7 mouse cellular contexts compared by ENCODE assay signal in genomic region chr12:24952147-24952546, GRCm38 (mm10). TPM values are rescaled to one million over a fixed set of nuclear protein-coding genes. Genes with fewer than 3 reads are reported as not detected.
A peak's percentile ranks its signal among the peaks of the same experiment; 100 is the strongest.
DNase-seq lines count a peak whose midpoint lies in the region; ATAC-seq and TF ChIP-seq lines count a peak whose summit lies in the region.

No protein-coding gene starts in this region.

- in situ Hi-C loops in Patski (cut with MboI; ENCODE audit: low pct_unique_long_range_greater_than_20kb) = loop anchor here (5.0 kb wide), 1 partner anchor 235 kb away; no protein-coding TSS in a partner anchor

- DNase-seq in CD8-positive naive resting alpha-beta T cell, adult 2 months (ENCODE audit: low read depth in 2 of 2, low spot score in 2 of 2) = peak; percentile 26 to 39
- DNase-seq in Patski (ENCODE audit: low read depth, low spot score) = no peak
- peak; percentile 55 to 68 for DNase-seq in cerebellum, postnatal 4 days (ENCODE audit: low spot score in 2 of 2)
- DNase-seq in heart, postnatal 4 days = peak; percentile 75
- peak; percentile 83 for DNase-seq in kidney, postnatal 4 days
- DNase-seq in lung, postnatal 25 days (ENCODE audit: low spot score) = peak; percentile 51
- DNase-seq in right cerebral cortex, adult 2 months (ENCODE audit: low spot score in 2 of 2) = peak; percentile 68 to 69

- POLR2A ChIA-PET in Patski (lab: Charles Lee) = interaction anchor here (1.2 kb wide), 1 partner anchor 23 kb away, joined by 3 read pairs; the partner anchor contains the start of gene Kidins220

- ATAC-seq in Patski = no peak

- no peaks in the 10 kb centered on the region for H3K27me3 ChIP-seq in Patski

- CTCF ChIA-PET in Patski (lab: Charles Lee) = interaction anchor here (1.0 to 6.7 kb wide), 7 partner anchors 46 to 243 kb away, joined by 3 to 69 read pairs (median 4); partner anchors contain the start of gene Rrm2

- peak; percentile 86 for TF ChIP-seq CTCF in Patski (IDR thresholded peaks at IDR 0.05)

RNA-seq across cellular contexts. Expression of gene Kidins220, which starts 22.6 kb away (rescaled TPM):
- polyA plus RNA-seq in Patski (2021) = 77.1 TPM
- total RNA-seq in heart, postnatal 4 days (2021) = 100 to 1,000 TPM; 109 to 123 TPM
